Mouse (Mus musculus) neural tube, embryonic 13.5 days (tissue): ENCODE measurements around the gene Myo3a. TPM values are rescaled to one million over a fixed set of nuclear protein-coding genes. Genes with fewer than 3 reads are reported as not detected.
"Not testable (repeated sequence)": the region's sequence is repeated elsewhere in the genome, so short reads cannot be mapped to it uniquely, and the experiment has no call there.

Experiments used
- ATAC-seq: fragments of 200-750 bp; cut with Nextera tagmentation; 2 replicates; pipeline ENCODE4 v1.8.0; 2017; ENCODE audit warnings: low read depth, mild to moderate bottlenecking, moderate TSS enrichment, moderate library complexity
- H3K27ac ChIP-seq: fragments of 300-500 bp; sonication (generic); replicated peaks from 2 replicates; pipeline ENCODE4 v1.5.1; 2015; ENCODE audit warnings: moderate library complexity, mild to moderate bottlenecking, inconsistent platforms
- H3K27me3 ChIP-seq: fragments of 300-500 bp; sonication (generic); 2 replicates; pipeline ENCODE4 v1.6.1; 2015; ENCODE audit warnings: mild to moderate bottlenecking, inconsistent platforms
- H3K36me3 ChIP-seq: fragments of 300-500 bp; sonication (generic); 2 replicates; pipeline ENCODE4 v1.6.1; 2015; ENCODE audit warnings: mild to moderate bottlenecking, inconsistent platforms
- H3K4me1 ChIP-seq: fragments of 300-500 bp; sonication (generic); replicated peaks from 2 replicates; pipeline ENCODE4 v1.6.1; 2015; ENCODE audit warnings: inconsistent platforms
- H3K4me2 ChIP-seq: fragments of 300-500 bp; sonication (generic); 2 replicates; pipeline ENCODE4 v1.6.1; 2015; ENCODE audit warnings: inconsistent platforms, mild to moderate bottlenecking, moderate library complexity
- H3K4me3 ChIP-seq: fragments of 300-500 bp; sonication (generic); 2 replicates; pipeline ENCODE4 v1.5.1; 2015; ENCODE audit warnings: mild to moderate bottlenecking, inconsistent platforms
- H3K9ac ChIP-seq: fragments of 300-500 bp; sonication (generic); 2 replicates; pipeline ENCODE4 v1.6.1; 2015; ENCODE audit warnings: moderate library complexity, mild to moderate bottlenecking, inconsistent platforms
- H3K9me3 ChIP-seq: fragments of 300-500 bp; sonication (generic); 2 replicates; pipeline ENCODE4 v1.6.1; 2016; ENCODE audit warnings: inconsistent platforms
- WGBS: fragments of 180-500 bp; shearing (Covaris S2); methylation state at CpG from one replicate; pipeline ENCODE4 v1.1.7; 2015; 5-methylcytosine and 5-hydroxymethylcytosine counted together
- polyA plus RNA-seq: library from polyadenylated mRNA; unstranded; fragments of >200 nt; fragmentation: Nextera tagmentation; extraction: Ambion mirVana; gene quantifications from 2 replicates; pipeline ENCODE4 v1.2.1, GENCODE M21; 2015

The Myo3a gene
- polyA plus RNA-seq, result not detected in 2 replicates

DNA sequence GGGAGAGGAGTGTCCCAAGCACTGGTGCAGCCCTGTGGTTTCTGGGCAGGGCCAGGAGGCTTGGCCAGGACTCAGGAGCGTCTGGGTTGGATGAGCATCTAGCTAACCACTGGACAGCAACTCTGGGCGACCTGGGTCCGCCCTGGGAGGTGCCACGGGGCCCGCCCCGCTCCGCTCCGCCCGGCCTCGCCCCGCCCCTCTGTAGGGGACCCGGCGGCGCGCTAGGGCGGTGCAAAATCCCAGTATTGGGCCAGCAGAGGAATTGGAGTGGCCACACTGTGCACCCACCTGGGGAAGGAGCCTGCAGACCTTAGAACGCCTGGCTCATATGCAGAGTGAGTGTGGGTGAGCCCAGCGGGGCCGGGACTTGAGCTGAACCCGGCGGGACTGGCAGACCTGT is at the start of gene Myo3a:
Gene Myo3a (plus strand): TSS at position 196 of the 400 bp plus-strand sequence.
- H3K4me1 ChIP-seq, result peaks cover 5% of the 10 kb centered on the region
- H3K9ac ChIP-seq, result no peak within 1 kb of the TSS
- H3K27ac ChIP-seq, result no peak within 1 kb of the TSS
- H3K36me3 ChIP-seq, result no peaks in the 10 kb centered on the region
- WGBS, result 2% methylated on average over 21 of the region's 21 CpGs
- peak within 1 kb of the TSS; percentile 54 for H3K4me2 ChIP-seq
- H3K4me3 ChIP-seq, result peak within 1 kb of the TSS; percentile 24
- ATAC-seq, result no peak
- no peaks in the 10 kb centered on the region for H3K9me3 ChIP-seq
- 0 out of 2 replicates have a peak, but pooled peaks cover 6% of the 10 kb centered on the region for H3K27me3 ChIP-seq

DNA sequence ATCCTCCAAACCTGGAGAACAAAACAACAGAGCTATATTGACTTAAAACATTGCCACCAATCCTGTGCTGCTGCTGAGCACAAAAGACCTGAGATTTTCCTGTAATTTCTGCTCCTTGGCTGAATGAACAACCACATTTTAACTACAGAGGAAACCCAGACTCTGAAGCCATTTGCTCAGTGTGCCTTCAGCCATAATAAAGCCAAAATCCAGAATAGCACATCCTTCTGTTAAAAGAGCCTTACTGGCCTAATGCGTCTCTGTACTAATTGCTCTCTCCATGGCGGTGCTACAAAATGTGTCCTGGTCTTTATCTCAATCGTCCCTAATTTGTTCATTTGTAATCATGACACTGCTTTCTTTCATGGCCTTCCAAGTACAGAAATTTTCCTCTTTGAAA is 23.2 kb downstream of the Myo3a start:
- no peak for ATAC-seq
- H3K4me2 ChIP-seq, result no peak overlapping the region
- H3K4me1 ChIP-seq, result no peaks in the 10 kb centered on the region
- no peak overlapping the region for H3K27ac ChIP-seq
- no peak overlapping the region for H3K9ac ChIP-seq
- no peaks in the 10 kb centered on the region for H3K9me3 ChIP-seq
- 47% methylated on average over 3 of the region's 3 CpGs for WGBS
- H3K36me3 ChIP-seq, result no peaks in the 10 kb centered on the region
- H3K27me3 ChIP-seq, result no peaks in the 10 kb centered on the region
- no peak overlapping the region for H3K4me3 ChIP-seq

DNA sequence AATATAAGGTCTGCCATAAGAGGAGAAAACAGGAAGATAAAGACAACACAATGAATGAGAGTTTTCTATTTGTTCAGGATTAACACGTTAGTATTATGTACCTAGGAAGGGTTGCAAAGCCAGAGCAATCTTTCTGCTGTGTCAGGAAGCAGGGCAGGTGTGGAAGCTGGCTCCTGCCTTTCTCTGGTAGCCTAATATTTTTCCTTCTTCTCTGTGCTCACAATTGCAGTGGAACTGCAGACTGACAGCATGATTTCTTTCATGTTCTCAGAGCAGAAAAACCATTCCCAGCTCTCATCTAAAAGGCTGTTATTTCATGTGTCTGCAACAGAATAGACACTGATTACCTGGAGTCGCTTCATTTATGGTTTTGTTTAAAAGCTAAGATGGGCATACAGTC is 23.7 kb downstream of the Myo3a start:
- WGBS, result 78% methylated on average over 2 of the region's 2 CpGs
- H3K27ac ChIP-seq, result peak overlapping the region; percentile 54; the same call in 1 of the 2 replicates
- no peaks in the 10 kb centered on the region for H3K9me3 ChIP-seq
- H3K4me2 ChIP-seq, result no peak overlapping the region
- ATAC-seq, result no peak
- H3K4me1 ChIP-seq, result no peaks in the 10 kb centered on the region
- H3K9ac ChIP-seq, result no peak overlapping the region
- no peaks in the 10 kb centered on the region for H3K36me3 ChIP-seq
- H3K4me3 ChIP-seq, result no peak overlapping the region
- no peaks in the 10 kb centered on the region for H3K27me3 ChIP-seq

DNA sequence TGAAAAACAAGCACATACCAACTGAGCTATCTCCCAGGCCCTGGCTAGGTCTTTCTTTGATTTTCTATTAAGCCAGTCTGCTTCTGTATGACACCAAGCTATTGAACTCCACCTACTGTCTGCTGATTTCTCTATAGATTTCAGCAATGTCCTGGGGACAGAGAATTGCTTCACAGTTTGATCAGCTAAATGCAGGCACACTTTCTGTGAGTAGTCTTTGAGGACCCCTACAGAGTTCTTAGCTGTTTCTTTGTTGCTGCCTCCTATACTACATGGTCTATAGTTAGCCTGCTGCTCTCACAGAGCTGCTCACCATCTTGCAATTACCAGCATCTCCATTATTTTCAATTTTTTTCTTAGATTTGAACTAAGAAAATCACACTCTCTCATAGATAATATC is 28.3 kb downstream of the Myo3a start:
- no peak for ATAC-seq
- Histone ChIP-seq H3K36me3 (no peaks in the 10 kb centered on the region), H3K27me3 (no peaks in the 10 kb centered on the region)

DNA sequence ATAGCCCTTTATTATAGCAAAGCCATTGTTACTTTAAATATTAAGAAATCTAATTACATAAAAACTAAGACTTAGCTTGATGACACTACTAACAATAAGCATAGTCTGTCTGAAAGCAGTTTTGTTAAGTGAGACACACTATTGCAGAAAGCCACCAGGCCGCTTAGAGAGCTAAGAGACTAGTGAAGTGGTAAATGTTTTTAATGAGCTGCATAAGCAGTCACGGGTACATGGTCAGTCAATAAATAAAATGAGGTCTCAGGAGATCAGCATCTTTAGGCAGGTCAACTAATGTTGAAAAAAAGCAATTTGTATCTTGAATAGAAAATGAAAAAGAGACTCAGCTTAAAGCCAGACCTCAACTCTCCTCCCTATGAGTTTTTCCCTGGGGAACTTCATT is 44.3 kb downstream of the Myo3a start:
- no peaks in the 10 kb centered on the region for H3K4me1 ChIP-seq
- H3K4me3 ChIP-seq, result no peak overlapping the region
- H3K36me3 ChIP-seq, result no peaks in the 10 kb centered on the region
- no peak overlapping the region for H3K4me2 ChIP-seq
- no peak overlapping the region for H3K9ac ChIP-seq
- ATAC-seq, result no peak
- no peaks in the 10 kb centered on the region for H3K27me3 ChIP-seq
- 48% methylated on average over 2 of the region's 2 CpGs for WGBS
- no peak overlapping the region for H3K27ac ChIP-seq
- H3K9me3 ChIP-seq, result no peaks in the 10 kb centered on the region

More for the DNA sequence above, 28.3 kb downstream of the Myo3a start:
- Histone ChIP-seq H3K4me2 (no peak overlapping the region), H3K4me1 (no peaks in the 10 kb centered on the region), H3K4me3 (no peak overlapping the region), H3K27ac (no peak overlapping the region), H3K9me3 (no peaks in the 10 kb centered on the region), H3K9ac (no peak overlapping the region)

DNA sequence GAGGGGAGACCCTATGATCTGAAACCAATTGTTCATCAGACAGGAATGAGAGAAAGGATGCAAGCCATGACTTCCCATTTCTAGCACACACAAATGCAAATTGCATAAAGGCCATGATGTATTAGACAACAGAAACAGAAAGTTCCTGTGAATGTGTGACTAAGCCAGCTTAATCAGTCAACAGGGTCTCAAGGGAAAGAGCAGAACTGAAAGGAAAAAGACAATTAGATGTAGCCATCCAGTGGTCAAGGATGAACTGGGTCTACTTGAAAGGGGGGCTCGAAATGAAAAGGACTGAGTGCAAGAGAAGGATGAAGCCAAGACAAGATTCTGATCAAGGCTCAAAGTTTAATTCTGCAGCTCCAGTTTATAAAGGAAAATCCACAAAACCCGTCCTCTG is 58.1 kb downstream of the Myo3a start:
- Histone ChIP-seq H3K4me2 (no peak overlapping the region), H3K36me3 (no peaks in the 10 kb centered on the region), H3K4me3 (no peak overlapping the region), H3K9ac (no peak overlapping the region), H3K9me3 (no peaks in the 10 kb centered on the region), H3K27me3 (no peaks in the 10 kb centered on the region), H3K4me1 (no peaks in the 10 kb centered on the region), H3K27ac (no peak overlapping the region)
- no peak for ATAC-seq
- 78% methylated on average over 2 of the region's 2 CpGs for WGBS

DNA sequence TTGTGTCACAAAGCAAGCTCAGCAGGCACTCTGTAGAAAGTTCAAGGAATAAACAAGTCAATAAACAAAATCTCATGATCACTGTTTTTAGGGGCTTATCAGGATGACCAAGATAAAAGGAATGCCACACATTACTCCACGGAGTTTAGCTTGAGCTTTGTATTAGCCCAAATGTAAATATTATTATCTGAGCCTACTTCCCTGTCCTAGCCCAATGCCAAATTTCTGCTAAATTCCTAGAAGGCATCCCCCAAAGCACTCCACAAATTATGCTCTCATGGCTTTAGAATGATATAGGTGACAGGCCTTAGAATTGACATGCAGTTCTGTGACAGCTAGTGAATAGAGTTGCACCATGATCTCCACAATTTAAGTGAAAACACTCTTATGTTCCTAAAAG is 58.5 kb downstream of the Myo3a start:
- no peak overlapping the region for H3K9ac ChIP-seq
- H3K4me2 ChIP-seq, result no peak overlapping the region
- H3K27ac ChIP-seq, result no peak overlapping the region
- no peak overlapping the region for H3K4me3 ChIP-seq
- H3K4me1 ChIP-seq, result no peaks in the 10 kb centered on the region
- no peaks in the 10 kb centered on the region for H3K36me3 ChIP-seq
- H3K9me3 ChIP-seq, result no peaks in the 10 kb centered on the region
- H3K27me3 ChIP-seq, result no peaks in the 10 kb centered on the region
- 72% methylated on average over 1 of the region's 1 CpGs for WGBS
- no peak for ATAC-seq

DNA sequence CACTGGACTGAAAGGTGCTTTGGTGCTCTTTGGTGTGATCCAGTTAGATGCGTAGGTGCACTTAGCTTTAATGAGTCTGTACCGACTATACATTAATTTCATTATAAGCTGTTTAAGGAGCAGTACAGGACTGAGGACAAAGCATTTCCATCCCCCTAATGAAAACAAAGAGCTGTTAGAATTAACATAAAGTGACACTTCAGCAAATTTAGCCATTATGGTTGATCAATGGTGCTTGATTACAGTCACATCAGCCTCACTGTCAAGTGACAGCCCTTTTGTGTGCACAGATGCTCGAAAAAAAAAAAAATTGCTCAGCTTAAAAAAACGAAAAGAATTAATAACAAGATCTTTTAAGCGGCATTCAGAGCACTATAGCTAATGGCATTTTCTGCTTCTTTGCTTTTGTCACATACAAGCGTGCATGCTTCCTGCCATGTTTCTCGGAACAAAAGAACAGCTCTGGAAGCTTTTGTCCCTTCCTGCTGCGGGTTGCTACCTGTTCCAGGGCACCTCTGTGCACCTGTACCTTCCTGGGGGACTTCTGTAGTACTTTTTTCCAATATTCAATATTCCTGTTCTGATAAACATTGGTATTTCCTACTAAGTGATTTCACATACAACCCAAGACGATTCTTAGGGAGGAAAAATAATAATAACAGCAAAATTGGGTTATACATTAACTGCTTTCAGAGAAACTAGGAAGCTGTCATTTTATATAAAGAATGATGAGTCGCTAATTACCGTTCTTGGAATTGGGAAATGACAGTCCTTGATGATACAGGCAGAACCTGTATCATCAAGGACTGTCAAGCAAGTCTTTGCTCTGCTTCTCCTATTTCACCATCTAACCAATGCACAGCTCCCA is 66.5 kb downstream of the Myo3a start:
- Histone ChIP-seq H3K4me2 (peak overlapping the region; percentile 4; the same call in 1 of the 2 replicates), H3K4me3 (no peak overlapping the region), H3K27ac (peak overlapping the region; percentile 83), H3K9me3 (no peaks in the 10 kb centered on the region), H3K9ac (no peak overlapping the region), H3K4me1 (no peaks in the 10 kb centered on the region), H3K36me3 (no peaks in the 10 kb centered on the region), H3K27me3 (no peaks in the 10 kb centered on the region)
- peak; percentile 92 for ATAC-seq
- WGBS, result 46% methylated on average over 11 of the region's 11 CpGs

DNA sequence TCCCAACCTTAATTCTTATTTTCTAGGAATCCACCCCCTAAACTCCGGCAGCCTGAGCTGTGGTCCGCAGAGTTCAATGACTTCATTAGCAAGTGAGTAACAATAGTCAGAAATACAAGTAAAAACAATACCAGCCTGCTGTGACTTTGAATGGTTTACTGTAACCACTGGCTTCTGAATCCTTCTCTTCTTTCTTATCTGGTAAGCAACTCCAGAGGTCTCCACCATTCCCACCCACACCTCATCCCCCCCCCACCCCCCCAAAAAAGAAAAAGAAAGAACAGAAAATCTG is 67.1 kb downstream of the Myo3a start:
- H3K4me2 ChIP-seq, result no peak overlapping the region
- no peak overlapping the region for H3K4me3 ChIP-seq
- H3K4me1 ChIP-seq, result no peaks in the 10 kb centered on the region
- ATAC-seq, result no peak
- H3K27me3 ChIP-seq, result no peaks in the 10 kb centered on the region
- H3K9ac ChIP-seq, result no peak overlapping the region
- H3K9me3 ChIP-seq, result no peaks in the 10 kb centered on the region
- H3K36me3 ChIP-seq, result no peaks in the 10 kb centered on the region
- 14% methylated on average over 2 of the region's 2 CpGs for WGBS
- peak overlapping the region; percentile 83 for H3K27ac ChIP-seq

DNA sequence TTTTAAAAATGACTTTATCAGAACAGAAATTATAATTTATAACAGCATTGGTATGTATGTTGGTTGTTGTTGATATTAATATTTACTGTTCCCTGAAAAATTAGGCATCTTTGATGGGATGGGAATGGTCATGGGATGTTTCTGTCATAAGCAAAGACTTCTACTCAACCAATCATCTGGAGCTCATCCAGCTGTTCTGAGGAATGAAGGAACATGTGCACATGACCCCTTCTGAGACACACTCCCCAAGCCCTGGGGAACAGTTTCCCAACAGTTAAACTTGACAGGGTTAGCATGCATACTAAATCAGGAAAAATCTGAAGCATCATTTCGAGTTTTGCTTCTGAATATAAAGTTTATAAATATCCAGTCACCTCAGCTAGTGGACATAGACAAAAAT is 70.6 kb downstream of the Myo3a start:
- WGBS, result 73% methylated on average over 1 of the region's 1 CpGs
- H3K9me3 ChIP-seq, result no peaks in the 10 kb centered on the region

DNA sequence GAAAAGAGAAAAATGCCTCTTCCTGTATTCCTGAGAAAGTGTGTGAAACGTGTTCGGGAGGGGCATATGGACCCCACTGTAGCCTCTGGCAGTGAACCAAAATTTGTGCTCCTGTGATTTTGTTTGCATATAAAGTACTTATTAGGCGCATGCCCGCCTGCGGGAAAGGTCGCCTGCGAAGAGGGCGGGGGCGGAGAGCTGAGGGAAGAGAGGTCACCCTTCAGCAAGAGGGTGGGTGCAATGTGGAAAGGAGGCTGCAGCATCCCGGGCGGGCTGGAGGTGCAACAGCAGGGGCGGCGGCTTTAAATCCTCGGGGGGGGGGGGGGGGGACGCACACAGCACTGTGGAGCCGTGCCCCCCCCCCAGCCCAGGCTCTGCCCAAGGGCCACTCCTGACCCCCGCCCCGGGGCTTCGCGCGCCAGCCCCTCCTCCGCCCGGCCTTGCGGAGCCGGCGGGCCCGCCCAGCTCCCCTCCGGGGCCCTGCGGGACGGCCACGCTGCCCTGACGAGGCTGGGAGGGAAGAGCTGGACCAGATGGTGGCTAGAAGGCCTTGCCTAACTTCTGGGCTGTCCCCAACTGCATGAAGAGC is 111.1 kb downstream of the Myo3a start:
- Histone ChIP-seq H3K4me1 (peaks cover 10% of the 10 kb centered on the region), H3K9me3 (no peaks in the 10 kb centered on the region), H3K4me3 (peak overlapping the region; percentile 45), H3K36me3 (no peaks in the 10 kb centered on the region), H3K9ac (peak overlapping the region; percentile 73), H3K27me3 (no peaks in the 10 kb centered on the region), H3K4me2 (peak overlapping the region; percentile 77), H3K27ac (peak overlapping the region; percentile 46; the same call in 1 of the 2 replicates)
- 3% methylated on average over 25 of the region's 32 CpGs for WGBS
- ATAC-seq, result peak; percentile 94

More for the DNA sequence above, 70.6 kb downstream of the Myo3a start:
- Histone ChIP-seq H3K4me2 (no peak overlapping the region), H3K4me1 (no peaks in the 10 kb centered on the region), H3K27me3 (no peaks in the 10 kb centered on the region), H3K4me3 (no peak overlapping the region), H3K36me3 (no peaks in the 10 kb centered on the region), H3K9ac (no peak overlapping the region), H3K27ac (no peak overlapping the region)
- ATAC-seq, result no peak

DNA sequence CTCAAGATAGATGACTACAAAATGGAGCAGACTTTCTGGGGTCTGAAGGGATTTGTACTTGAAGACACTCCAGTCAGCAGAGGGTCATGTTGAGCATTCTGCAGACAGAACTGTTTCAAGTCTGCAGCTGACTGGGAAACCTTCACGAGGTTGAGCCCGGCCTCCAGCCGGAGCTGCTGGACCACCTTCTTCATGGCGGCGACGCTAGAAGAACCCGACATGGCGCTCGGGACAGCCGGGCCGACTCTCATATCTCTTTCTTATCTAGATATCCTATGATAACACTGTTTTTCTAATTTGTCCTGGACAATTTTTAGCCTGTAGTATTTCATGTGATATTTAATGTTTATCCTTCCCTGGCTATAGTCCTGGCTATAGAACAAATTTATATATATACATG is 183.2 kb downstream of the Myo3a start:
- not testable (repeated sequence) for H3K9me3 ChIP-seq, H3K27me3 ChIP-seq, H3K36me3 ChIP-seq, ATAC-seq, H3K4me2 ChIP-seq, H3K4me1 ChIP-seq, H3K27ac ChIP-seq, H3K4me3 ChIP-seq, H3K9ac ChIP-seq
- 96% methylated on average over 11 of the region's 11 CpGs for WGBS
